Mouse (Mus musculus): Measurements from ENCODE around the gene Reps2. TPM values are rescaled to one million over a fixed set of nuclear protein-coding genes. Genes with fewer than 3 reads are reported as not detected.

Gene Reps2
- total and polyA plus RNA-seq, 3 experiments: 0.06 TPM; not detected in 2

DNA sequence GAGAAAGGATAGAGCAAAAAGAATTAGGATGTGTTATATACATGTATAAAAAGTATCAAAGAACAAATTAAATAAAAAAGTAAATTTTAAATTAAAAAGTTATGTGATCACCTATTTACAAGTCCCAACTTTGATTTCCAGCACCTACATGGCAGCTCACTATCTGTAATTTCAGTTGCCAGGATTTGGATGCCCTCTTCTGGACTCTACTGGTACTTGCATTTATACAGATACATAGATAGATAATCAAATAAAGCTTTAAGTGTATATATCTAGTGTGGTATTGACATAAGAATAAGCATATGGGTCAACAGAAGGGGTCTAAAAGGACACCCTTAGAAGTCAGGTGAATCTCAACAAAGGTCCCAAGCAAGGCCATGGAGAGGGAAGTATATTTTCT lies 155.7 kb downstream of the Reps2 start:
- in situ Hi-C loops (cut with MboI; ENCODE audit: low pct_ligation_motif_present, low pct_unique_long_range_greater_than_20kb, low sequenced_read_pairs): no loop called here
- no peak for DNase-seq (ENCODE audit: extremely low read depth)

DNA sequence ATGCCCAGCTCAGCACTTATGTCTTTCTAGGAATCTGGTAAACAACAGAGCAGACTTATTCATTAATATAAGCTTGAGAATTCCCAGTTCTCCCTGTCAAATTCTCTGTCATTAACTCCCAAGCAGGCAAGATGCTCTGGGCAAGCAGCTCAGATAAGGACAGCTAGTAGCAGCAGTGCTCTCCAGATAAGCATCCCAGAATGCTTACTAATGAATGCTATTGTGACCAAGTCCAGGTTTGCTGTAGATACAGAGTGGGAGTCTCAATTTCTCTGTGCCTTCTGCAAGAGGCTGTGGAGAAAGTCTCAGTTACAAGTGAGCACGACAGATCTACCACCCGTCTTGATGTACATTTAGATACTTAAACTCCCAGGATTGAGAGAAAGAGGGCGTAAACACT lies 173.2 kb downstream of the Reps2 start:
- no peak overlapping the region for H3K4me2 ChIP-seq (ENCODE audit: insufficient read depth, low read depth, poor library complexity, severe bottlenecking)

More for the DNA sequence above, 155.7 kb downstream of the Reps2 start:
- no peak overlapping the region for H3K27ac ChIP-seq (ENCODE audit: insufficient read depth, low read depth)
- no peak overlapping the region for H3K9ac ChIP-seq (ENCODE audit: insufficient read depth, low read depth)
- H3K79me2 ChIP-seq (replicated peaks; ENCODE audit: control insufficient read depth, extremely low read depth, insufficient read depth, poor library complexity, severe bottlenecking): no peaks in the 10 kb centered on the region
- H3K4me3 ChIP-seq (replicated peaks in 1 of 3; ENCODE audit: low read depth in 2 of 3, low read length in 2 of 3, poor library complexity in 1 of 3): no peak overlapping the region
- H3K4me2 ChIP-seq (ENCODE audit: insufficient read depth, low read depth, poor library complexity, severe bottlenecking): no peak overlapping the region
- TF ChIP-seq MYC (IDR thresholded peaks at IDR 0.05; ENCODE audit: low read depth, low read length) (no peak), RAD21 (IDR thresholded peaks at IDR 0.05; ENCODE audit: low read depth, low read length) (peak; percentile 20), USF2 (conservative IDR thresholded peaks at IDR 0.05; ENCODE audit: low read depth, low read length) (no peak), ZNF384 (IDR thresholded peaks at IDR 0.05; ENCODE audit: low read depth, low read length) (no peak), CTCF (conservative IDR thresholded peaks at IDR 0.05 in 1 of 2, IDR thresholded peaks at IDR 0.05 in 1 of 2; ENCODE audit: low read depth in 2 of 2, low read length in 2 of 2) (peak in 1 of 2 experiments; percentile 29; a peak in 2 of 4 replicates), POLR2A (IDR thresholded peaks at IDR 0.05; ENCODE audit: low read depth, low read length) (no peak), IRF4 (IDR thresholded peaks at IDR 0.05; ENCODE audit: low read depth, low read length) (no peak), BHLHE40 (IDR thresholded peaks at IDR 0.05; ENCODE audit: low read depth, low read length) (no peak), CHD1 (IDR thresholded peaks at IDR 0.05; ENCODE audit: low read depth, low read length) (no peak), ETS1 (conservative IDR thresholded peaks at IDR 0.05; ENCODE audit: low read depth, low read length) (no peak), GABPA (IDR thresholded peaks at IDR 0.05; ENCODE audit: insufficient replicate concordance, low read depth, low read length) (no peak)
- no peaks in the 10 kb centered on the region for H3K9me3 ChIP-seq (replicated peaks; ENCODE audit: low read length)
- no peaks in the 10 kb centered on the region for H3K27me3 ChIP-seq (replicated peaks)
- dilution Hi-C loops (cut with MboI; ENCODE audit: extremely low pct_ligation_motif_present, extremely low pct_unique_long_range_greater_than_20kb, low sequenced_read_pairs): no loop called here
- no peaks in the 10 kb centered on the region for H3K4me1 ChIP-seq (ENCODE audit: control insufficient read depth in 1 of 2, insufficient read depth in 2 of 2)
- no peaks in the 10 kb centered on the region for H3K36me3 ChIP-seq (replicated peaks in 1 of 2; ENCODE audit: control insufficient read depth in 1 of 2, insufficient read depth in 1 of 2, low read length in 1 of 2)

DNA sequence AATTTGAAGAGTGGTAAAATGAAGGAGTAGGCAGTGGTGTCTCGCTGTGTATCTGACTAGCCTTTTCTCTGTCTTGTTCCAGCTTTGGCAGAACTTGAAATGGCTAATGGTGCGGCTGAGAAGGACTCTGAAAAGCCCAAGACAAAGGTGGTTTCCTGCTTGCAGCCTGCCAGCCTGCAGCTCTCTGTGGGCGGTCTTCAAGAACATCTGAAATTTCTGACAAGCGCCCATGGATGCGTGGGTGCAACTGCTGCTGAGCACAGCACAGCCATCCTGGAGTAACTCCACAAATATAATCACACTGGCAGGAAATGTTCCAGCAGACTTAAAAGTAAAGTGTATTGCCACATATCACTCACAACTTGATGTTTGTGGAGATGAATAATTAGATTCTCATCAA lies 181.3 kb downstream of the Reps2 start:
- no peak for DNase-seq (ENCODE audit: extremely low read depth)
- no peaks in the 10 kb centered on the region for H3K79me2 ChIP-seq (replicated peaks; ENCODE audit: control insufficient read depth, extremely low read depth, insufficient read depth, poor library complexity, severe bottlenecking)
- H3K4me2 ChIP-seq (ENCODE audit: insufficient read depth, low read depth, poor library complexity, severe bottlenecking): no peak overlapping the region
- no peak overlapping the region for H3K27ac ChIP-seq (ENCODE audit: insufficient read depth, low read depth)
- H3K27me3 ChIP-seq (replicated peaks): no peaks in the 10 kb centered on the region
- no peak for TF ChIP-seq MAFK (IDR thresholded peaks at IDR 0.05; ENCODE audit: insufficient replicate concordance, low read length)
- no peak overlapping the region for H3K4me3 ChIP-seq (replicated peaks in 1 of 3; ENCODE audit: low read depth in 2 of 3, low read length in 2 of 3, poor library complexity in 1 of 3)
- in situ Hi-C loops (cut with MboI; ENCODE audit: low pct_ligation_motif_present, low pct_unique_long_range_greater_than_20kb, low sequenced_read_pairs) (no loop called here), dilution Hi-C loops (cut with MboI; ENCODE audit: extremely low pct_ligation_motif_present, extremely low pct_unique_long_range_greater_than_20kb, low sequenced_read_pairs) (no loop called here)
- H3K36me3 ChIP-seq (replicated peaks in 1 of 2; ENCODE audit: control insufficient read depth in 1 of 2, insufficient read depth in 1 of 2, low read length in 1 of 2): no peaks in the 10 kb centered on the region
- H3K9me3 ChIP-seq (replicated peaks; ENCODE audit: low read length): no peaks in the 10 kb centered on the region
- H3K9ac ChIP-seq (ENCODE audit: insufficient read depth, low read depth): no peak overlapping the region
- H3K4me1 ChIP-seq (ENCODE audit: control insufficient read depth in 1 of 2, insufficient read depth in 2 of 2): no peaks in the 10 kb centered on the region

More for the DNA sequence above, 173.2 kb downstream of the Reps2 start:
- no peak for DNase-seq (ENCODE audit: extremely low read depth)
- dilution Hi-C loops (cut with MboI; ENCODE audit: extremely low pct_ligation_motif_present, extremely low pct_unique_long_range_greater_than_20kb, low sequenced_read_pairs) (no loop called here), in situ Hi-C loops (cut with MboI; ENCODE audit: low pct_ligation_motif_present, low pct_unique_long_range_greater_than_20kb, low sequenced_read_pairs) (no loop called here)
- TF ChIP-seq SMC3 (IDR thresholded peaks at IDR 0.05; ENCODE audit: low read depth, low read length) (no peak), MYC (IDR thresholded peaks at IDR 0.05; ENCODE audit: low read depth, low read length) (no peak), RCOR1 (conservative IDR thresholded peaks at IDR 0.05; ENCODE audit: low read depth, low read length) (no peak), MAFK (IDR thresholded peaks at IDR 0.05; ENCODE audit: insufficient replicate concordance, low read length) (no peak), NRF1 (IDR thresholded peaks at IDR 0.05; ENCODE audit: low read depth, low read length) (no peak), ZC3H11A (IDR thresholded peaks at IDR 0.05; ENCODE audit: low read depth, low read length) (no peak), POLR2A (IDR thresholded peaks at IDR 0.05; ENCODE audit: low read depth, low read length) (no peak), ZNF384 (IDR thresholded peaks at IDR 0.05; ENCODE audit: low read depth, low read length) (no peak), NELFE (IDR thresholded peaks at IDR 0.05; ENCODE audit: low read depth, low read length) (no peak), MAZ (IDR thresholded peaks at IDR 0.05; ENCODE audit: low read depth, low read length) (no peak), ELF1 (IDR thresholded peaks at IDR 0.05; ENCODE audit: low read depth, low read length) (no peak)
- Histone ChIP-seq H3K9me3 (replicated peaks; ENCODE audit: low read length) (no peaks in the 10 kb centered on the region), H3K27ac (ENCODE audit: insufficient read depth, low read depth) (no peak overlapping the region), H3K27me3 (replicated peaks) (no peaks in the 10 kb centered on the region), H3K4me1 (ENCODE audit: control insufficient read depth in 1 of 2, insufficient read depth in 2 of 2) (0 out of 4 replicates have a peak, but pooled peaks cover 0 to 6% of the 10 kb centered on the region in 2 experiments), H3K79me2 (replicated peaks; ENCODE audit: control insufficient read depth, extremely low read depth, insufficient read depth, poor library complexity, severe bottlenecking) (no peaks in the 10 kb centered on the region), H3K4me3 (replicated peaks in 1 of 3; ENCODE audit: low read depth in 2 of 3, low read length in 2 of 3, poor library complexity in 1 of 3) (no peak overlapping the region), H3K9ac (ENCODE audit: insufficient read depth, low read depth) (no peak overlapping the region), H3K36me3 (replicated peaks in 1 of 2; ENCODE audit: control insufficient read depth in 1 of 2, insufficient read depth in 1 of 2, low read length in 1 of 2) (no peaks in the 10 kb centered on the region)
